Mouse (Mus musculus) brain, embryonic 18.5 days (tissue): ENCODE results near the gene Fkbp4.
A peak's percentile ranks its signal among the peaks of the same experiment; 100 is the strongest.

ENCODE experiments used
- DNase-seq: peaks from one replicate; pipeline ENCODE4 v3.0.0-alpha.2; 2012; ENCODE audit warnings: low read depth, low spot score

The Fkbp4 gene

GRCm38 (mm10) chr6:128438317-128438870 is at the start of gene Fkbp4:
Gene Fkbp4, minus strand, starts transcription at chr6:128438677.
- peak; percentile 88 for DNase-seq

GRCm38 (mm10) chr6:128487736-128488135 is 49.3 kb upstream of the Fkbp4 start:
- DNase-seq = no peak

GRCm38 (mm10) chr6:128479463-128480454 is 41.3 kb upstream of the Fkbp4 start:
- DNase-seq = peak; percentile 60

- DNase-seq = no peak
Measured at GRCm38 (mm10) chr6:128477495-128477894, 39.0 kb upstream of the Fkbp4 start.

- no peak for DNase-seq
Measured at GRCm38 (mm10) chr6:128474112-128474511, 35.6 kb upstream of the Fkbp4 start.

- DNase-seq = no peak
Measured at GRCm38 (mm10) chr6:128469451-128469850, 31.0 kb upstream of the Fkbp4 start.

- no peak for DNase-seq
Measured at GRCm38 (mm10) chr6:128467298-128467697, 28.8 kb upstream of the Fkbp4 start.

GRCm38 (mm10) chr6:128466563-128466962 is 28.1 kb upstream of the Fkbp4 start:
- DNase-seq = no peak

GRCm38 (mm10) chr6:128466043-128466442 is 27.6 kb upstream of the Fkbp4 start:
- no peak for DNase-seq

- DNase-seq = no peak
Measured at GRCm38 (mm10) chr6:128464996-128465395, 26.5 kb upstream of the Fkbp4 start.

GRCm38 (mm10) chr6:128461606-128462005 is 23.1 kb upstream of the Fkbp4 start:
- DNase-seq = no peak

GRCm38 (mm10) chr6:128460729-128461503 is 22.4 kb upstream of the Fkbp4 start:
- DNase-seq = no peak

- DNase-seq = no peak
Measured at GRCm38 (mm10) chr6:128460321-128460720, 21.8 kb upstream of the Fkbp4 start.

- DNase-seq = no peak
Measured at GRCm38 (mm10) chr6:128457186-128457585, 18.7 kb upstream of the Fkbp4 start.

- no peak for DNase-seq
Measured at GRCm38 (mm10) chr6:128455835-128456605, 17.5 kb upstream of the Fkbp4 start.

- no peak for DNase-seq
Measured at GRCm38 (mm10) chr6:128447063-128447462, 8.6 kb upstream of the Fkbp4 start.

GRCm38 (mm10) chr6:128445761-128446535 is 7.5 kb upstream of the Fkbp4 start:
- no peak for DNase-seq

GRCm38 (mm10) chr6:128440238-128440637 is 1.8 kb upstream of the Fkbp4 start:
- DNase-seq = no peak

- no peak for DNase-seq
Measured at GRCm38 (mm10) chr6:128438871-128439341, 429 bp upstream of the Fkbp4 start.

- DNase-seq = no peak
Measured at GRCm38 (mm10) chr6:128437731-128438316, 653 bp downstream of the Fkbp4 start.
